Mouse (Mus musculus) retina, postnatal 1 day (tissue): ENCODE measurements at regions not wholly inside any gene's neighbourhood (a gene's known extent, or its start where the extent isn't known, plus 50 kb on each side); places are given as distances from the start of the nearest gene placed in this dataset.

Experiments
- DNase-seq: peaks from one replicate; pipeline ENCODE4 v3.0.0-alpha.2; 2012

- peak; percentile 84 for DNase-seq
Measured at GRCm38 (mm10) chr11:12180351-12180750, 141.9 kb upstream of the Grb10 start.

DNA sequence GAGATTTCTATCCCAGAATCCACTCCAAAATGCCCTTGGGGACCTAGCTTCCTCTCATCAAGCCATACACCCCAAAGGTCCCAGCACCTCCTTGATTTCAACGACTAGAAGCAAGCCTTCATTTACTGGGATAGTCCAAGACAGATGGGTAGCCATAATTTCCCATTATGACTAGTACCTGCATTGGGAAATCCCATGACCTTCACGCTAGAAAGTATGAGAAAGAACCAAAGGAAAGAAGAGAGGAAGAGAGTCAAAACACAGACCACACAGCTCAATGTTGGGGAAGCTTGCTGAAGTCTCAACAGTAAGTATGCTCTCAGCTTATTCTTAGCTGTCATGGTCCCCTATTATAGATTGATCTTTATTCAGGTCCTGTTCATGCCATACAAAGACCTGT, 133.9 kb upstream of the Grb10 start:
- no peak for DNase-seq

DNA sequence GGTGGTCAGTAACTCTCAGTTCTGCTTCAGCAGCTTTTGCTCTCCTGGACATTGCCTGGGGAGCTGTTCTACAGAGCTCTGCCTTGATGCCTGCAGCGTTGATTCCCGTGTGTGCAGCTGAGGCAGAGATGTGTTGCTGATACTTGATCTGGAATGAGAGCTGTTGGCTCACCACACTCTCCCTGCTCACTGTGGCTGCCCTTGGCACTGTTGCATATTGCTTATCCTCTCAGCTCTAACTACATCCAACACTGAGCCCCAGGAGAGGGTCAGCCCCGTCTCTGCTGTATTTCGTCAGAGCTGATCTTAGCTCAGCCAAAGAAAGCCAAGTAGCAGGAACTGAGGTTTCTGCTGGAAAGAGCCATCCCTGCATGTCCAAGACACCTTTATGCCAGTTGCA, 132.8 kb upstream of the Grb10 start:
- DNase-seq = peak; percentile 11

DNA sequence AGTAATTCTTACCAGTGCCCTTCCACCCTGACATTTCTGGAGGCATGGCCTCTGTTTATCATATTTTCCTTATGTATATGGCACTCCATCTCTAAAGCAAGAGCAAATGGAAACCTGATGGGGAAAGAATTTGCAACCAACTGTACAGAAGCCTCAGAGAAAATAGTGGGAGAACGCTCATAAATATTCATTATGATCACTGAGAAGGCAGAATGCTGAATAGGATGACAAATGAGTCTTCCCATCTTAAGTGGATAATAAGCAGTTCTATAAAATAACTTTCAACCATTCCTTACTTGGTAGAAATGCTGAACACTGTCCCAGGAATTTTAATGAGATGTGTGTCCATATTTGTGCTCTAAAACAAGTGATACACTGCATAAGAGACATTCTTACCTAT, 129.9 kb upstream of the Grb10 start:
- no peak for DNase-seq
